Mouse (Mus musculus) liver, adult 2 months (tissue): Measurements from ENCODE around the gene Bhlhe41.

Experiments used
- CTCF ChIP-seq: fragments of 200-500 bp; IDR thresholded peaks from 2 replicates; pipeline ENCODE4 v1.5.1; 2011; ENCODE audit warnings: low read depth, low read length, control low read depth
- POLR2A ChIP-seq: fragments of 200-500 bp; IDR thresholded peaks from 2 replicates; pipeline ENCODE4 v1.6.1; 2011; ENCODE audit warnings: low read length, control low read depth; ENCODE audit not compliant: insufficient read depth; ENCODE audit errors: extremely low read depth

DNA sequence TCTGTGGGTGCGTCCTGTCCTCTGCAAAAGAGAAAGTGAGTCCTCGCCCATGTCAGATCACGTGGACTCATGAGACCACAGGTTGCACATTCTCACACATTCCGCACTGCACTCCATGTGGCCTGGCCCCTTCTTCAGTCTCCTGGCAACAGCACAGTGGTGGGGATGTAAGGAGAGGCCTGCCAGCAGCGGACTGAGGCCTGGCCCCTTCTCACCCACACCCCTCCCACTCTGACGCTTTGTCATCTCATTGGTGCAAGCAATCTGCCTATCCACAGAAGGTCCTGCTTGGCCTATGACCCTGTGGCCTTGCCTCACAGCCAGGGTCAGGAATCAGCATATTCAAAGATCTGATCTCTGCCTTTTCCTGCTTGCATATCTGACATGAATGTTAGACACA lies 42.3 kb downstream of the Bhlhe41 start:
- TF ChIP-seq CTCF, result no peak
- peak; percentile 24; the same call in 1 of the 2 replicates for TF ChIP-seq POLR2A
